In the genomic region with DNA sequence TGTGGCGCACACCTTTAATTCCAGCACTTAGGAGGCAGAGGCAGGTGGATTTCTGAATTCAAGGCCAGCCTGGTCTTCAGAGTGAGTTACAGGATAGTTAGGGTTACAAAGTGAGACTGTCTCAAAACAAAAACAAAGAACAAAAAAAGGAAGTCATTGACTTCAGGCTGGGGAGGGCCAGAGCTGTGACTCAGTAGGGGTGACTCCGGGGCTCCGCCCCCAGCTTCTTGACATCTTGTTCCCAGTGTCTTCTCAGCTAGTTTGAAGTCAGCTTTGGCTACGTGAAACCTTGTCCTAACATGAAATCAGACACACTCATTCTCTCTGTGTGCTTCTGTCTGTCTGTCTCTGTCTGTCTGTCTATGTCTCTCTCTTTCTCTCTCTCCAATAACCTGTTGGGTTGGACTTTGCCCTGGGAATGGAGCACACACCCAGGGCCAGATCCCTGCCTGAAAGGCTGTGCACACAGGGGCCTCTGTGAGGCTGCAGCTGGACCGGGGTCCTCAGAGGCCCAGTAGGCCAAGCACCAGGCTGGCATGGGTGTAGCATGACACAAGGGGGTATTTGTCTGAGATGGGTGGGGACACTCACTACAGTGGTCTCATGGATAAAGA, we compare ENCODE assay signal across 1 mouse cellular context.
TF ChIP-seq lines count a peak whose summit lies in the region.

No protein-coding gene starts in this region.

TF ChIP-seq in MEL, 35 proteins besides CTCF, POLR2A, EP300 and RAD21:
- TF ChIP-seq ZMIZ1 (IDR thresholded peaks at IDR 0.05; ENCODE audit: low read depth, low read length) (no peak), SIN3A (IDR thresholded peaks at IDR 0.05; ENCODE audit: low read length) (peak; percentile 46; the same call in 1 of the 2 replicates), POLR2AphosphoS5 (IDR thresholded peaks at IDR 0.05; ENCODE audit: borderline replicate concordance, low read depth, low read length) (no peak), RCOR1 (IDR thresholded peaks at IDR 0.05; ENCODE audit: low read depth, low read length) (no peak), USF1 (IDR thresholded peaks at IDR 0.05; ENCODE audit: low read depth, low read length) (no peak), GATA1 (IDR thresholded peaks at IDR 0.05; ENCODE audit: low read depth, low read length) (no peak), SMC3 (IDR thresholded peaks at IDR 0.05; ENCODE audit: low read depth, low read length) (no peak), MYC (IDR thresholded peaks at IDR 0.05; ENCODE audit: low read depth, low read length) (no peak), ETS1 (IDR thresholded peaks at IDR 0.05; ENCODE audit: low read depth, low read length) (0 out of 2 replicates have a peak, but pooled peaks have one; percentile 25), MAZ (IDR thresholded peaks at IDR 0.05; ENCODE audit: low read depth, low read length) (peak; percentile 67; the same call in 1 of the 2 replicates)
